Mouse (Mus musculus): Measurements from ENCODE around the gene Slc7a12. TPM values are rescaled to one million over a fixed set of nuclear protein-coding genes. Genes with fewer than 3 reads are reported as not detected.

Gene Slc7a12
- polyA plus RNA-seq (2016; fragmentation: Nextera tagmentation; extraction: Ambion mirVana): not detected in 2 replicates

GRCm38 (mm10) chr3:14480397-14480796 lies at the start of gene Slc7a12:
Gene Slc7a12, plus strand, starts transcription at chr3:14480697.
- Histone ChIP-seq H3K9ac (no peak within 1 kb of the TSS), H3K27ac (no peak within 1 kb of the TSS)
- ATAC-seq (ENCODE audit: insufficient number of reproducible peaks, insufficient read depth, low FRiP score, low TSS enrichment): no peak

GRCm38 (mm10) chr3:14432381-14432780 lies 48.1 kb upstream of the Slc7a12 start:
- no peak overlapping the region for H3K4me2 ChIP-seq (replicated peaks)
- H3K9ac ChIP-seq: no peak overlapping the region
- no peak for ATAC-seq (ENCODE audit: insufficient number of reproducible peaks, insufficient read depth, low FRiP score, low TSS enrichment)
- H3K4me1 ChIP-seq: no peaks in the 10 kb centered on the region
- WGBS: 76% methylated on average over 1 of the region's 1 CpGs
- H3K9me3 ChIP-seq: no peaks in the 10 kb centered on the region
- no peaks in the 10 kb centered on the region for H3K27me3 ChIP-seq
- no peak overlapping the region for H3K4me3 ChIP-seq
- H3K27ac ChIP-seq: no peak overlapping the region
- no peaks in the 10 kb centered on the region for H3K36me3 ChIP-seq

More at GRCm38 (mm10) chr3:14480397-14480796, at the start of gene Slc7a12:
- Histone ChIP-seq H3K36me3 (no peaks in the 10 kb centered on the region), H3K27me3 (no peaks in the 10 kb centered on the region), H3K9me3 (no peaks in the 10 kb centered on the region), H3K4me1 (no peaks in the 10 kb centered on the region), H3K4me2 (replicated peaks) (no peak within 1 kb of the TSS), H3K4me3 (no peak within 1 kb of the TSS)

- Histone ChIP-seq H3K4me2 (replicated peaks) (no peak overlapping the region), H3K27ac (no peak overlapping the region), H3K9ac (no peak overlapping the region), H3K4me1 (no peaks in the 10 kb centered on the region), H3K36me3 (no peaks in the 10 kb centered on the region), H3K27me3 (no peaks in the 10 kb centered on the region), H3K4me3 (no peak overlapping the region), H3K9me3 (no peaks in the 10 kb centered on the region)
- WGBS: 88% methylated on average over 4 of the region's 4 CpGs
- ATAC-seq (ENCODE audit: insufficient number of reproducible peaks, insufficient read depth, low FRiP score, low TSS enrichment): no peak
Measured at GRCm38 (mm10) chr3:14446015-14446414, 34.5 kb upstream of the Slc7a12 start.

- Histone ChIP-seq H3K36me3 (no peaks in the 10 kb centered on the region), H3K4me2 (replicated peaks) (no peak overlapping the region), H3K9ac (no peak overlapping the region), H3K4me3 (no peak overlapping the region), H3K4me1 (no peaks in the 10 kb centered on the region), H3K9me3 (no peaks in the 10 kb centered on the region), H3K27ac (no peak overlapping the region), H3K27me3 (no peaks in the 10 kb centered on the region)
- no peak for ATAC-seq (ENCODE audit: insufficient number of reproducible peaks, insufficient read depth, low FRiP score, low TSS enrichment)
- 90% methylated on average over 4 of the region's 4 CpGs for WGBS
Measured at GRCm38 (mm10) chr3:14446691-14447090, 33.8 kb upstream of the Slc7a12 start.

Other genes with a start within 250 kb of the Slc7a12 start
- 520 and 522 TPM in 2 replicates for gene 1810022K09Rik, start 130.6 kb downstream of the Slc7a12 start, polyA plus RNA-seq (2016; fragmentation: Nextera tagmentation; extraction: Ambion mirVana)
- 4.9 TPM in 2 replicates for gene Car13, start 161.0 kb downstream of the Slc7a12 start, polyA plus RNA-seq (2016; fragmentation: Nextera tagmentation; extraction: Ambion mirVana)

All from embryonic facial prominence, embryonic 12.5 days (tissue).